Mouse (Mus musculus): ENCODE results near the gene Fam198b. TPM values are rescaled to one million over a fixed set of nuclear protein-coding genes. Genes with fewer than 3 reads are reported as not detected.
A peak's percentile ranks its signal among the peaks of the same experiment; 100 is the strongest.

Fam198b gene
- total and polyA plus RNA-seq, 3 experiments, result 1.5 to 3.1 TPM; not detected in 1

DNA sequence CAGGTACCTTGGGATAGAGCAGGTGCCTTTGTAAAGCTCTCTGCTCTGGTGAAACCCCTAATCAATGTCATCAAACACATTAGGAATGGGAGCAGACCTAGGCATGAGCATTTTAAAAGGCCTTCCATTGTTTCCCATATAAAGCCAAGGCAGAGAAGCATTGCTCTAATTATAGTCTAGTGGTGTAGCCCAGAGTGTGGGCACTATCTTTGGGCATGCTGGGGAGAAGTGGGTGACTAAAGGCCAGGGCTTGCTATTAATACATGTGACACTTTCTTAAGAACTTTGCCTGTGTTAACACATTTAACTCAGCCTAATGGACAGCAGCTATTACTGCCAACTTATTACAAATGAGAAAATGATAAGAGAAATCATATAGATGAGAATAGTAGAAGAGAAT is 106.1 kb downstream of the Fam198b start:
- H3K4me1 ChIP-seq (ENCODE audit: control insufficient read depth in 1 of 2, insufficient read depth in 2 of 2, low read length in 2 of 2), result peaks cover 9 to 12% of the 10 kb centered on the region in 2 experiments

DNA sequence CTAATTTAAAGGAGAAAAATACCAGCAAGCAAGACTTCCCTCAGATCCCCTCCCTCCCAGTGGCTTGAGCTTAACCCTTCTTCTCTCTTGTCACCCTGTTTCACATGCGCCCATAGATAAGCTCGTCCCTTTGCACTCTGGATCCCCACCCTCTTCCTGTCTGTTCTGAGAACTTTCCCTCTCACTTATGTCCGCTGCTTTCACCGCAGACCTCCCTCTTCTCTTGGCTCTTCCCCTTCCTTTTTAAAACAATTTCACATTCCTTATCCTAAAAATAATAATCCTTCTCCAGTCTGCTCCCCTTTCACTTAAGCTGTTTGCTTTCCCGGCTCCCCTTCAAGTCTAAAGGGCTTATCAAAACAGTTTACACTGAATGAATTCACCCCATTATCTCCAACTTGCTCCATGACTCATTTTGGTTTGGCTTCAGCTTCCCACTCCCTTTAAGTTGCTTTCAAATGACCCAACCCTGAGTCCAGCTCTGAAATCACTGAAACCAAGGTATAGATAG is 109.8 kb downstream of the Fam198b start:
- peaks cover 0 to 34% of the 10 kb centered on the region in 2 experiments; a peak in 2 of 4 replicates for H3K36me3 ChIP-seq (ENCODE audit: control insufficient read depth in 1 of 2, insufficient read depth in 2 of 2, low read length in 2 of 2)
- H3K4me3 ChIP-seq (ENCODE audit: control insufficient read depth in 1 of 2, insufficient read depth in 1 of 2, low read depth in 2 of 2, low read length in 2 of 2), result peak overlapping the region; percentile 39 to 52
- no peaks in the 10 kb centered on the region for H3K27me3 ChIP-seq (ENCODE audit: control insufficient read depth in 1 of 2, insufficient read depth in 2 of 2, low read length in 2 of 2)
- peak overlapping the region; percentile 66 for H3K9ac ChIP-seq (ENCODE audit: control insufficient read depth, low read depth, low read length, poor library complexity, severe bottlenecking)
- peaks cover 11 to 12% of the 10 kb centered on the region in 2 experiments for H3K4me1 ChIP-seq (ENCODE audit: control insufficient read depth in 1 of 2, insufficient read depth in 2 of 2, low read length in 2 of 2)
- no peaks in the 10 kb centered on the region for H3K9me3 ChIP-seq (replicated peaks; ENCODE audit: insufficient read depth, low read length)
- no peaks in the 10 kb centered on the region for H3K79me2 ChIP-seq (ENCODE audit: control insufficient read depth, insufficient read depth, low read length, poor library complexity)
- peak overlapping the region; percentile 98 for H3K27ac ChIP-seq (ENCODE audit: control insufficient read depth, low read depth, low read length)
- DNase-seq (ENCODE audit: low read depth, low spot score), result peak; percentile 91
- no peak for TF ChIP-seq POLR2AphosphoS2 (IDR thresholded peaks at IDR 0.05; ENCODE audit: low read length)
- no peak for TF ChIP-seq KAT2A (conservative IDR thresholded peaks at IDR 0.05; ENCODE audit: low read depth, low read length)
- TF ChIP-seq ETS1 (IDR thresholded peaks at IDR 0.05; ENCODE audit: low read depth, low read length), result peak; percentile 88
- no peak for TF ChIP-seq ZKSCAN1 (IDR thresholded peaks at IDR 0.05; ENCODE audit: low read depth, low read length)
- peak; percentile 83 for TF ChIP-seq ZMIZ1 (IDR thresholded peaks at IDR 0.05; ENCODE audit: low read depth, low read length)
- TF ChIP-seq CHD2 (IDR thresholded peaks at IDR 0.05; ENCODE audit: low read length), result no peak
- no peak for TF ChIP-seq E2F4 (IDR thresholded peaks at IDR 0.05; ENCODE audit: borderline replicate concordance, low read depth, low read length)
- 0 out of 2 replicates have a peak, but pooled peaks have one; percentile 55 for TF ChIP-seq MYC (IDR thresholded peaks at IDR 0.05; ENCODE audit: low read depth, low read length)
- TF ChIP-seq MAFK (IDR thresholded peaks at IDR 0.05; ENCODE audit: borderline replicate concordance, low read depth, low read length), result no peak
- TF ChIP-seq MAZ (IDR thresholded peaks at IDR 0.05; ENCODE audit: low read depth, low read length), result peak; percentile 81
- TF ChIP-seq MXI1 (IDR thresholded peaks at IDR 0.05; ENCODE audit: low read depth, low read length), result no peak; the same call in 1 of the 2 replicates
- peak; percentile 75 to 81 for TF ChIP-seq EP300 (IDR thresholded peaks at IDR 0.05; ENCODE audit: low read depth in 1 of 2, low read length in 2 of 2)
- peak; percentile 75; the same call in 1 of the 2 replicates for TF ChIP-seq JUND (IDR thresholded peaks at IDR 0.05; ENCODE audit: low read depth, low read length)
- TF ChIP-seq UBTF (IDR thresholded peaks at IDR 0.05; ENCODE audit: borderline replicate concordance, insufficient read depth, low read depth, low read length), result no peak
- TF ChIP-seq CHD1 (IDR thresholded peaks at IDR 0.05; ENCODE audit: low read depth, low read length), result no peak
- TF ChIP-seq TCF12 (IDR thresholded peaks at IDR 0.05; ENCODE audit: low read depth, low read length), result peak; percentile 74
- TF ChIP-seq SMC3 (IDR thresholded peaks at IDR 0.05; ENCODE audit: low read depth, low read length), result no peak
- peak; percentile 91 for TF ChIP-seq GATA1 (IDR thresholded peaks at IDR 0.05; ENCODE audit: low read depth, low read length)
- TF ChIP-seq MAX (IDR thresholded peaks at IDR 0.05; ENCODE audit: low read length), result no peak
- no peak for TF ChIP-seq USF1 (IDR thresholded peaks at IDR 0.05; ENCODE audit: low read depth, low read length)
- TF ChIP-seq MEF2A (IDR thresholded peaks at IDR 0.05; ENCODE audit: extremely low read depth, insufficient replicate concordance, low read depth, low read length, poor library complexity, severe bottlenecking), result no peak
- TF ChIP-seq ZNF384 (IDR thresholded peaks at IDR 0.05; ENCODE audit: low read depth, low read length), result no peak
- TF ChIP-seq TBP (IDR thresholded peaks at IDR 0.05; ENCODE audit: low read depth, low read length), result peak; percentile 89
- TF ChIP-seq MYB (IDR thresholded peaks at IDR 0.05; ENCODE audit: low read depth, low read length), result no peak
- no peak for TF ChIP-seq NRF1 (IDR thresholded peaks at IDR 0.05; ENCODE audit: insufficient read depth, low read depth, low read length, poor library complexity, severe bottlenecking)
- no peak for TF ChIP-seq POLR2AphosphoS5 (IDR thresholded peaks at IDR 0.05; ENCODE audit: borderline replicate concordance, low read depth, low read length)
- no peak for TF ChIP-seq ZC3H11A (IDR thresholded peaks at IDR 0.05; ENCODE audit: low read depth, low read length)

More for the DNA sequence above, 106.1 kb downstream of the Fam198b start:
- H3K27me3 ChIP-seq (ENCODE audit: control insufficient read depth in 1 of 2, insufficient read depth in 2 of 2, low read length in 2 of 2), result no peaks in the 10 kb centered on the region
- no peaks in the 10 kb centered on the region for H3K9me3 ChIP-seq (replicated peaks; ENCODE audit: insufficient read depth, low read length)
- no peak overlapping the region for H3K27ac ChIP-seq (ENCODE audit: control insufficient read depth, low read depth, low read length)
- no peak for DNase-seq (ENCODE audit: low read depth, low spot score)
- no peaks in the 10 kb centered on the region for H3K79me2 ChIP-seq (ENCODE audit: control insufficient read depth, insufficient read depth, low read length, poor library complexity)
- H3K36me3 ChIP-seq (ENCODE audit: control insufficient read depth in 1 of 2, insufficient read depth in 2 of 2, low read length in 2 of 2), result peaks cover 0 to 27% of the 10 kb centered on the region in 2 experiments; a peak in 2 of 4 replicates
- no peak overlapping the region for H3K4me3 ChIP-seq (ENCODE audit: control insufficient read depth in 1 of 2, insufficient read depth in 1 of 2, low read depth in 2 of 2, low read length in 2 of 2)
- H3K9ac ChIP-seq (ENCODE audit: control insufficient read depth, low read depth, low read length, poor library complexity, severe bottlenecking), result no peak overlapping the region
- no peak for TF ChIP-seq JUND (IDR thresholded peaks at IDR 0.05; ENCODE audit: low read depth, low read length)
- no peak for TF ChIP-seq RCOR1 (IDR thresholded peaks at IDR 0.05; ENCODE audit: low read depth, low read length)
- no peak for TF ChIP-seq CTCF (IDR thresholded peaks at IDR 0.05 in 2 of 3, conservative IDR thresholded peaks at IDR 0.05 in 1 of 3; ENCODE audit: control insufficient read depth in 1 of 3, insufficient read depth in 1 of 3, low read depth in 2 of 3, low read length in 3 of 3, poor library complexity in 1 of 3, severe bottlenecking in 1 of 3)
- TF ChIP-seq USF1 (IDR thresholded peaks at IDR 0.05; ENCODE audit: low read depth, low read length), result no peak
- TF ChIP-seq HCFC1 (IDR thresholded peaks at IDR 0.05; ENCODE audit: low read depth, low read length), result no peak
- no peak for TF ChIP-seq TBP (IDR thresholded peaks at IDR 0.05; ENCODE audit: low read depth, low read length)
- no peak for TF ChIP-seq ZNF384 (IDR thresholded peaks at IDR 0.05; ENCODE audit: low read depth, low read length)
- TF ChIP-seq MXI1 (IDR thresholded peaks at IDR 0.05; ENCODE audit: low read depth, low read length), result no peak
- no peak for TF ChIP-seq RAD21 (IDR thresholded peaks at IDR 0.05; ENCODE audit: low read depth, low read length)
- TF ChIP-seq POLR2AphosphoS2 (IDR thresholded peaks at IDR 0.05; ENCODE audit: low read length), result no peak
- no peak for TF ChIP-seq SMC3 (IDR thresholded peaks at IDR 0.05; ENCODE audit: low read depth, low read length)
- no peak for TF ChIP-seq KAT2A (conservative IDR thresholded peaks at IDR 0.05; ENCODE audit: low read depth, low read length)

Data from MEL (cell line).